Mouse (Mus musculus) limb, embryonic 11.5 days (tissue): ENCODE data around the gene Rpl18a. TPM values are rescaled to one million over a fixed set of nuclear protein-coding genes. Genes with fewer than 3 reads are reported as not detected.

Experiments used
- ATAC-seq: fragments of 200-750 bp; cut with Nextera tagmentation; 2 replicates; pipeline ENCODE4 v1.8.0; 2017; ENCODE audit warnings: low read depth; ENCODE audit not compliant: insufficient number of reproducible peaks, low FRiP score, low TSS enrichment
- DNase-seq: peaks from one replicate; pipeline ENCODE4 v3.0.0-alpha.2; 2015; ENCODE audit warnings: low spot score
- H3K27ac ChIP-seq: fragments of 300-500 bp; sonication (generic); replicated peaks from 2 replicates; pipeline ENCODE4 v1.5.1; 2014; ENCODE audit warnings: low read depth, mild to moderate bottlenecking, low read length
- H3K27me3 ChIP-seq: fragments of 300-500 bp; sonication (generic); 2 replicates; pipeline ENCODE4 v1.6.1; 2014; ENCODE audit warnings: mild to moderate bottlenecking, low read length, mixed read lengths; ENCODE audit not compliant: control insufficient read depth, insufficient read depth
- H3K36me3 ChIP-seq: fragments of 300-500 bp; sonication (generic); 2 replicates; pipeline ENCODE4 v1.6.1; 2014; ENCODE audit warnings: mild to moderate bottlenecking, low read length, moderate library complexity, mixed read lengths; ENCODE audit not compliant: control insufficient read depth, insufficient read depth
- H3K4me1 ChIP-seq: fragments of 300-500 bp; sonication (generic); 2 replicates; pipeline ENCODE4 v1.6.1; 2014; ENCODE audit warnings: low read length, mixed read lengths; ENCODE audit not compliant: control insufficient read depth, insufficient read depth
- H3K4me2 ChIP-seq: fragments of 300-500 bp; sonication (generic); 2 replicates; pipeline ENCODE4 v1.6.1; 2014; ENCODE audit warnings: low read depth, mild to moderate bottlenecking, moderate library complexity; ENCODE audit not compliant: severe bottlenecking
- H3K4me3 ChIP-seq: fragments of 300-500 bp; sonication (generic); 2 replicates; pipeline ENCODE4 v1.5.1; 2014; ENCODE audit warnings: low read depth, low read length
- H3K9ac ChIP-seq: fragments of 300-500 bp; sonication (generic); 2 replicates; pipeline ENCODE4 v1.6.1; 2014; ENCODE audit warnings: mild to moderate bottlenecking, low read length
- H3K9me3 ChIP-seq: fragments of 300-500 bp; sonication (generic); 2 replicates; pipeline ENCODE4 v1.6.1; 2016; ENCODE audit warnings: low read length; ENCODE audit not compliant: control insufficient read depth
- WGBS: fragments of 180-500 bp; shearing (Covaris S2); extraction: QIAGEN DNeasy Blood & Tissue Kit; methylation state at CpG from one replicate; pipeline ENCODE4 v1.1.7; 2014; 5-methylcytosine and 5-hydroxymethylcytosine counted together
- polyA plus RNA-seq: library from polyadenylated mRNA; unstranded; fragments of >200 nt; fragmentation: Nextera tagmentation; extraction: Ambion mirVana; gene quantifications from 2 replicates; pipeline ENCODE4 v1.2.1, GENCODE M21; 2014

Gene Rpl18a
- polyA plus RNA-seq, 1 experiment from 2014 or later = 3,846 TPM

DNA sequence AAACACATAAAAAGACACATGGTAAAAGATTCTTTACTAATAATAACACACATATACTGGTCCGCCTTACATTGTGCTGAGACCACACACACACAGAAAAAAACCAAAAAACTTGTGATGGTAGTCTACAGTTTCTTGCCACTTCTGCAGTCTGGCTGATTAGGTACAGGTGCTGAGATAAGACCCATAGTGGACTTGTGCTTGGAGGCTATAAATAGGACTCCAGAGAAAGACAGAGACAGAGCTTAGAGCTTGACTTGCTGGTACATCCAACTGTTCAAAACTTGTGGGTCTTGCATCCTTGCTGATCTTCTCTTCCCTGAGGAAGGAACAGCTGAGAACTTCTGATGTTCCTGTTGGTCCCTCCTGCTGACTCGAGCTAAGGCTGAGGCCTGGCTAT lies 10.3 kb upstream of the Rpl18a start:
- H3K9me3 ChIP-seq = no peaks in the 10 kb centered on the region
- no peak overlapping the region for H3K9ac ChIP-seq
- H3K4me1 ChIP-seq = peaks cover 5% of the 10 kb centered on the region
- no peaks in the 10 kb centered on the region for H3K27me3 ChIP-seq
- H3K36me3 ChIP-seq = peaks cover 9% of the 10 kb centered on the region; the same call in 1 of the 2 replicates
- ATAC-seq (no peak), DNase-seq (no peak)
- H3K27ac ChIP-seq = no peak overlapping the region
- H3K4me3 ChIP-seq = no peak overlapping the region
- no peak overlapping the region for H3K4me2 ChIP-seq
- WGBS = 93% methylated on average over 2 of the region's 2 CpGs

DNA sequence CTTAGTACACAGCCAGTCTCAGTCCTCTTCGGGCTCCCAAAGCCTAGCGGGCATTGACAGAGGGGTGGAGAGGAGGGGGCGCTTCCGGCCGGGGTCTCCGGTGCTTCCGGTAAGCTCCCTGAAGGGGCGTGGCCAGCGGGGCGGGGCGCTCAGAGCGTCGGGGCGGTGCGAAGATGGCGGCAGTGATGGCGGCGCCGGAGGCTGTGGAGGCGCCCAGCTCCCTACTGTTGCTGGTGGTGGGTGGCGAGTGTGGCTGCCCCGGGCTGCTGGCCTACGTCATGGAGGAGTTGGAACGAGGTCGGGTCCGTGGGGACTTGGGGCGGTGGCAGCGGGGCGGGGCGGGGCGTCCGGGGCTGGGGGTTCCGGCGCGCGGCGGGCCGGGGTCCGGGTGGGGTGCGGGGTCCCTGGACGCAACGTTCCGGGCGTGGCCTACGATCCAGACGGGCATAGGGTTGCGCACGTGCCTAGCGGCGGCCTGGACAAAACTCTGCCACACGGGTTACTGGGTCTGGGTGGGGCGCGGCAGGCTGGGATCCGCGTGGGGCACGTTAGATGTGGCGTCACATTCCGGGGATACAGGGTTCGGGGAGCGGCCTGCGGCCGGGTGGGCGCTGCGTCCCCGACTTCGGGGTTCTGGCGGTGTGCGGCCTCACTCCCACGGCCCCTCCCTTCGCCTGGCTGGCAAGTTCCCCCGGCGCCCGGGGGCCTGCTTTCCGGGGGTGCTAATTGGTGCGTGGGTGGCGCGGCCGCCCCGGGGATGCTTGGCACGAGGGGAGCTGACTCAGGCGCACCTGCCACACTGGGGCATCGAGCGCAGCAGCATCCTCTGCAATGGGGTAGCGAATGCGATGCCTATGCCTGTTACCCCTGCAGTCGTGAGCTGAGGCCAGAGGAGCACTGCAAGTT lies 8.9 kb upstream of the Rpl18a start, which contains the start of gene Map1s:
TSS of gene Map1s (plus strand) at position 102 of the 906 bp plus-strand sequence.
- Histone ChIP-seq H3K4me1 (peaks cover 5% of the 10 kb centered on the region), H3K9me3 (no peaks in the 10 kb centered on the region), H3K9ac (peak within 1 kb of the TSS; percentile 89), H3K27me3 (no peaks in the 10 kb centered on the region), H3K4me2 (peak within 1 kb of the TSS; percentile 94), H3K36me3 (no peaks in the 10 kb centered on the region), H3K4me3 (peak within 1 kb of the TSS; percentile 95), H3K27ac (peak within 1 kb of the TSS; percentile 91)
- ATAC-seq = peak; percentile 90
- WGBS = under 1% methylated on average over 80 of the region's 86 CpGs
- DNase-seq = peak; percentile 93

DNA sequence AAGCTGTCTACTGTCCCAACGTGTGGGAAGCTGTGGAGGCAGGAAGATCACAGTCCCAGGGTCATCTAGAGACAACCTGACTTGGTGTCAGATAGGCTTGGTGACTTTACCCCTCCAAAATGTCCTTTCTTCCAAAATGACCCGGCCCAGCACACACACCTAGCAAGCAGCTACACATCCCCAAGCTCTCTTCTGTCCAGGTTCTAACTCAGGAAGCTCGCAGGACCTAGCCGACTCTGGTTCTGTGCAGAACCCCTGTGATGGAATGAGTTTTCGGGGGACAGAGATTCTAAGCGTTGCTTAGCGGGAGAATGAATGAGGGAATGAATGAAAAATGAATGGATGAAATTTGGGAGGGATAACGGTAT lies 8.2 kb upstream of the Rpl18a start:
- Histone ChIP-seq H3K9ac (peak overlapping the region; percentile 89), H3K9me3 (no peaks in the 10 kb centered on the region), H3K4me2 (peak overlapping the region; percentile 94), H3K27ac (no peak overlapping the region), H3K4me3 (peak overlapping the region; percentile 95), H3K27me3 (no peaks in the 10 kb centered on the region), H3K36me3 (no peaks in the 10 kb centered on the region), H3K4me1 (peaks cover 5% of the 10 kb centered on the region)
- WGBS = 19% methylated on average over 8 of the region's 8 CpGs
- ATAC-seq (0 out of 2 replicates have a peak, but pooled peaks have one; percentile 4), DNase-seq (no peak)

DNA sequence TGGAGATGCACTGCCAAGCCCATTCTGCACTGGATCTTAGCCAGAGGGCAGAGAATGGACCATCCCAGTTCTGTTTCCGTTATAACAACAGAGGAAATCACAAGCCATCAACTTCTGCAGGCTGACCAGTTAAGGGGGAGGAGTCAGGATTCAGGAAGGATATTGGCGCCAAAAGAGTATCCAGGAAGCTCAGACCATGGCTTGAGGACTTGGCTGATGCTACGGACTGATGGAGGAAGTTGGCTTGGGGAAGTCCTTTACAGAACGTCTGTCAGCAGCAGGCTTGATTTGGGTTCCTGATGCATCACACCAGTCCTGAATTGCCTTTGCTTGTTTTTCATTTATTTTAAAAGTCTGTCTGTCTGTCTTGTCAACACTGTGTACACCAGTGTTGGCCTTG lies 7.3 kb upstream of the Rpl18a start:
- H3K4me2 ChIP-seq = no peak overlapping the region
- H3K9ac ChIP-seq = no peak overlapping the region; the same call in 1 of the 2 replicates
- H3K27ac ChIP-seq = no peak overlapping the region
- H3K27me3 ChIP-seq = no peaks in the 10 kb centered on the region
- H3K4me1 ChIP-seq = peaks cover 5% of the 10 kb centered on the region
- no peak overlapping the region for H3K4me3 ChIP-seq
- ATAC-seq = no peak
- no peaks in the 10 kb centered on the region for H3K36me3 ChIP-seq
- WGBS = 69% methylated on average over 4 of the region's 4 CpGs
- H3K9me3 ChIP-seq = no peaks in the 10 kb centered on the region
- no peak for DNase-seq

DNA sequence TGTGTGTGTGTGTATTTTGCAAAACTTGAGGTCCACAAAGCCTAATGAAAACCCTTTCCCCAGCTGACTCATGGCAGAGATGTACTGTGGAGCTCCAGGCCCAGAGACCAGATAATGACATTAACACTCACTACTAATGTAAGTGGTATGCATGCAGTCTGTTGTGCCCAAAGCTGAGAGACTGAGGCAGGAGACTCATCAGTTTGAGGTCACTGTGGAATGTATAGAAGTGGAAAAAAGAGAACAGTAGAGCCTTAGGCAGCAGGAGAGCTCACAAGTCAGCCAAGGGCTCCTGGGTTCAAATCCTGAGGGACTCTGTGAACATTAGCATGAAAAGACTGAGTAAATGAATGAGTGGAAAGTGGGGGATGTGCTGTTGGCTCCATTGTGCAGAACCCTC lies 6.4 kb upstream of the Rpl18a start:
- ATAC-seq (no peak), DNase-seq (no peak)
- H3K9me3 ChIP-seq = no peaks in the 10 kb centered on the region
- no peaks in the 10 kb centered on the region for H3K27me3 ChIP-seq
- H3K9ac ChIP-seq = no peak overlapping the region
- peaks cover 5% of the 10 kb centered on the region for H3K4me1 ChIP-seq
- H3K36me3 ChIP-seq = no peaks in the 10 kb centered on the region
- H3K4me2 ChIP-seq = no peak overlapping the region
- no peak overlapping the region for H3K27ac ChIP-seq
- no peak overlapping the region for H3K4me3 ChIP-seq

DNA sequence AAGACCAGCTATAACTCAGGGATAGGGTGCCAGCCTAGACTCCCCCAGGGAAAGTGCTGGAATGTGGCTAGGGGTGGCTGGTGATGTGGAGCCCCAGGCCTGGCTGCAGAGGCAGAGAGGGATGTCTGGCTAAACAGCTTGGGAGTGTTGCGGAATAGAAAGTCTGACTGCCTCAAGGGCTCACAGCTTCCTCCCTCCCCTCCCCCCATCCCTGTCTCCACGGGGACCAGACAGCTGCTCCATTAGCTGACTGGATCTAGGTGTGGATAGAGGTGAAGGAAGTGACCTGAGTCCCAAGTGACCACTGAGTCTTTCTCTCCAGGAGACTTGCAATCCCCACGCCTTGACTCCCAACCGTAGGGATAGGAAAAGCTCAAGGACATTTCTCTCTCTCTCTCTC lies 5.9 kb upstream of the Rpl18a start:
- H3K9ac ChIP-seq = no peak overlapping the region; the same call in 1 of the 2 replicates
- no peak overlapping the region for H3K4me2 ChIP-seq
- no peaks in the 10 kb centered on the region for H3K27me3 ChIP-seq
- H3K4me1 ChIP-seq = peaks cover 5% of the 10 kb centered on the region
- H3K27ac ChIP-seq = no peak overlapping the region
- DNase-seq (no peak), ATAC-seq (no peak)
- no peaks in the 10 kb centered on the region for H3K9me3 ChIP-seq
- 46% methylated on average over 4 of the region's 4 CpGs for WGBS
- H3K4me3 ChIP-seq = no peak overlapping the region
- H3K36me3 ChIP-seq = no peaks in the 10 kb centered on the region

DNA sequence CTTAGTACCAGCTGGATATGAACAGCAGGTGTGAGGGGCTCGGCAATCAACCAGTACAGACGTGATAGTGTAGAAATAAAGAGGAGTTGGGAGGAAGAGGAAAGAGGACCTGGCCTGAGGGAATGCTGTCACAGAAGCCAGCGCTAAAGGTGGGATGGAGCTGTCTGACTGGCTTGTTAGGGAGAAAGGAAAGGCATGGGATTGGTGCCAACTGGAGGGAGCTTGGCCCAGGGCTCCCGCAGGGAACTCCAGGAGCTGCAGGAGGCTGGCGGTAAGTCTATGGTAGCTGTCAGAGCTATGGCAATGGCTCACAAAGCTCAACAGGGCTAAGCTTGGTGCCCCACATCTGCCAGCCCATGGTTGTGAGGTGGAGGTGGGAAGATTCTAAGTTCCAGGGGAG lies 5.0 kb upstream of the Rpl18a start:
- H3K27ac ChIP-seq = no peak overlapping the region
- peaks cover 5% of the 10 kb centered on the region for H3K4me1 ChIP-seq
- ATAC-seq (no peak), DNase-seq (no peak)
- no peaks in the 10 kb centered on the region for H3K36me3 ChIP-seq
- H3K9me3 ChIP-seq = no peaks in the 10 kb centered on the region
- 36% methylated on average over 5 of the region's 5 CpGs for WGBS
- no peak overlapping the region for H3K4me3 ChIP-seq
- H3K4me2 ChIP-seq = no peak overlapping the region
- 0 out of 2 replicates have a peak overlapping the region, but pooled peaks have one; percentile 27 for H3K9ac ChIP-seq
- H3K27me3 ChIP-seq = no peaks in the 10 kb centered on the region

DNA sequence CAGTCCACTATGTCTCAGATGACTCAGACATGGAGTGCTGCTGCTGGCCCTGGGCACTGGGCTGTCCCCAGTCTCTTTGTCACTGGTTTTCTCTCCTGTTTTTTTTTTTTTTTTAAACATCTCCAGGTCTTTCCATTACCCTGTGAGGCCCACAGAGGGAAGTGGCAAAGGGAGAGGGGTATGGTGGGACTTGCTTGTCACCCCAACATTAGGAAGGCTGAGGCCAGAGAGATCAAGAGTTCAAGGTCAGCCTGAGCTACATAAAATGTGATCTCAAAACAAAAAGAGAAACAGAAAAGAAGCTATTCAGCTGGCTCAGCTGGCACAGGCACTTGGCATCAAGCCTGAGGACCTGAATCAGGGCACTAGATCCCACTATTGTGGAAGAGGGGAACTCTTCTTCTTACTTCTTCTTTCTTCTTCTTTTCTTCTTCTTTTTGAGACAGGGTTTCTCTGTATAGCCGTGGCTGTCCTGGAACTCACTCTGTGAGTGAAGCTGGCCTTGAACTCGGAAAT lies 3.7 kb upstream of the Rpl18a start:
- Histone ChIP-seq H3K36me3 (0 out of 2 replicates have a peak, but pooled peaks cover under 1% of the 10 kb centered on the region), H3K4me2 (no peak overlapping the region), H3K27ac (no peak overlapping the region), H3K27me3 (no peaks in the 10 kb centered on the region), H3K9ac (no peak overlapping the region), H3K9me3 (no peaks in the 10 kb centered on the region), H3K4me1 (0 out of 2 replicates have a peak, but pooled peaks cover 3% of the 10 kb centered on the region), H3K4me3 (no peak overlapping the region)
- no peak for ATAC-seq
- WGBS = 79% methylated on average over 2 of the region's 2 CpGs
- no peak for DNase-seq
